Mouse (Mus musculus) mesoderm, embryonic 11.5 days (tissue): ENCODE results near the gene Scgb1b27.
"Not testable (repeated sequence)": the region's sequence is repeated elsewhere in the genome, so short reads cannot be mapped to it uniquely, and the experiment has no call there.

ENCODE experiments used
- DNase-seq: peaks from one replicate; pipeline ENCODE4 v3.0.0-alpha.2; 2012; ENCODE audit warnings: low read depth, low spot score

The Scgb1b27 gene

DNA sequence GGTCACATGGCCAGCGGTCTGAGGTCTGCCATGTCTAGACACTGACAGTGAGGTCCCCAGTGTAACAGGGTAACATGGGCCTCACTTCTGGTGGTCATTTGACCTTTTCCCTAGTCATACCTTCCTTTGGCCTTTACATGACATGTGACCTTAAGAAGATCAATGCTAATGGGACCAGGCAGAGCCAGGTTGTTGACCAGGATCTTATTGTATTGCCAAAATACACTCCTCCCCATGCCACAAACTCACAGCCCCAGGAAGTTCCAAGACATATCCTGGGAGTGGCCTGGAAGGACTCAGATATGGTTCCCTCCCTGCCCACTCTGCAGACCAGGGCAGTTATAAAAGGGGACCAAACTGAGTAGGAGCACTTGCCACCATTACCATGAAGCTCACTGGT is at the start of gene Scgb1b27:
Scgb1b27 (plus strand) TSS at position 301 of the 400 bp plus-strand sequence.
- not testable (repeated sequence) for DNase-seq

DNA sequence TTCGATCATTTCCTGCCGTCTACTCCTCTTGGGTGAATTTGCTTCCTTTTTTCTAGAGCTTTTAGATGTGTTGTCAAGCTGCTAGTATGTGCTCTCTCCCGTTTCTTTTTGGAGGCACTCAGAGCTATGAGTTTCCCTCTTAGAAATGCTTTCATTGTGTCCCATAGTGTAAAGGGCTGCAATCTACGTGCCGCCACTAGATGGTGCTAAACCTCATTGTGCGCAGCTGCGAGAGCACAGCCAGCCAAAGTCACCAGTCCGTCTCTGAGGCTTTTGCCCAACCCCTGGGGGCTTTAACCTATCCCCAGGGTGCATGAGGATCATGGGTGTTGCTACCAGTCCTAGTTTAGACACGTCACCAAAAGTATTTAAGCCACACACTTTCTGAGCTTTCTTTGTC is 39.0 kb upstream of the Scgb1b27 start:
- not testable (repeated sequence) for DNase-seq

DNA sequence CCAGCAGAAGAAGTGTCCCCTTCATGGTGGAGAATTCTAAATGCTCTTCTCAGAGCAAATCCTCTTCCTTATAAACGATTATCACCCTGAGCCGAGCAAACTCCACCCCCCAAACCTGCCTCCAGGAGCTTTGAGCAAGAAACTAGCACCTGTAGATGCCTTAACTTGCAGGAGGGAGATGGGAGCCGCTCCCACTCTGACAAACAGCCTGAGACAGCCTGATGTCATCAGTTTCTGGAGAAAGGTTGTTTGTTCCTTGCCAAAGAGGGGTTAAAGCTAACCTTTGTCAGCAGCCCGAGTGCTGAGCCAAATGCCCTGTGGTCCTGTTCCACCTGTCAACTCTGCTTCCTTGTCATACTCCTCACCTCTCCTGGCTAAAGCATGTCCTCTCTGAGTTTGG is 7.4 kb upstream of the Scgb1b27 start, which contains the start of gene Scgb2b27:
Scgb2b27 (minus strand) TSS at position 101 of the 400 bp plus-strand sequence.
- DNase-seq = no peak

DNA sequence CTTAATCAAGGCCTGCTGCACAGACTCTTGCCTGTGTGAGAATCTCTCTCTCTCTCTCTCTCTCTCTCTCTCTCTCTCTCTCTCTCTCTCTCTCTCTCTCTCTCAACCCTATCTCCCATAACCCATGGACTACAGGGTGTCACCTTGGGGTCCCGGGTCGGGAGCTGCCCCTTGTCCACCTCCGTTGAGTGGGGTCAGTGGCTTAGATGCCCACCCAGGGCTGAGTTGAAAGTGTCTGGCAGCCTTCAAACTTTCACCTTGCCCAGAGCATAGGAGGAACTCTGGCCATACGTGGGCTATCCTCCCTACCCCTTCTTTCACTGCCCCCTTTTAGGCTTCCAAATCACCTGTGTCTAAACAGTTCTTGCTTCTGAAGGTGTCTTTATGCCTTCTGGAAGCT is 4.4 kb downstream of the Scgb1b27 start:
- DNase-seq = no peak

DNA sequence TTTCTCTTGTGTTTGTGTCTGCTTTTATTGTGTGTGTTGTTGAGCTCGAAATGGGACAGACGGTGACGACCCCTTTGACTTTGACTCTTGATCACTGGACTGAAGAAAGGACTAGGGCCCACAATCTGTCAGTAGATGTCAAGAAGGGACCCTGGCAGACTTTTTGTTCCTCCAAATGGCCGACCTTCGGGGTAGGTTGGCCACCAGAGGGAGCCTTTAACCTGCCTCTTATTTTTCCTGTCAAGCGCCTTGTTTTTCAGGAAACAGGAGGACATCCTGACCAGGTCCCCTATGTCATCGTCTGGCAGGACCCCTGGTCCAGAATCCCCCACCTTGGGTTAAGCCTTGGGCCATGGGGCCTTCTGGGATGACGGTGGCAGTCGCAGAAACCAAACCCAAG is 5.9 kb downstream of the Scgb1b27 start:
- DNase-seq = not testable (repeated sequence)

DNA sequence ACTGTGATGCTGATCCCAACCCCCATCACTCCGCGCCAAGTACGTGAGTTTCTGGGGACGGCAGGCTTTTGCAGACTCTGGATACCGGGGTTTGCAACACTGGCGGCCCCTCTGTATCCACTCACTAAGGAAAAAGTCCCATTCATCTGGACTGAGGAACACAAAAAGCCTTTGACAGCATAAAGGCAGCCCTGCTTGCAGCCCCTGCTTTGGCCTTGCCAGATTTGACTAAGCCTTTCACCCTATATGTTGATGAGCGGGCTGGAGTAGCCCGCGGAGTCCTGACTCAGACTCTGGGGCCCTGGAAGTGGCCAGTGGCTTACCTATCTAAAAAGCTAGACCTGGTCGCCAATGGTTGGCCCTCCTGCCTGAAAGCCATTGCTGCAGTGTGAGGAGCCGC is 8.7 kb downstream of the Scgb1b27 start:
- DNase-seq = no peak

DNA sequence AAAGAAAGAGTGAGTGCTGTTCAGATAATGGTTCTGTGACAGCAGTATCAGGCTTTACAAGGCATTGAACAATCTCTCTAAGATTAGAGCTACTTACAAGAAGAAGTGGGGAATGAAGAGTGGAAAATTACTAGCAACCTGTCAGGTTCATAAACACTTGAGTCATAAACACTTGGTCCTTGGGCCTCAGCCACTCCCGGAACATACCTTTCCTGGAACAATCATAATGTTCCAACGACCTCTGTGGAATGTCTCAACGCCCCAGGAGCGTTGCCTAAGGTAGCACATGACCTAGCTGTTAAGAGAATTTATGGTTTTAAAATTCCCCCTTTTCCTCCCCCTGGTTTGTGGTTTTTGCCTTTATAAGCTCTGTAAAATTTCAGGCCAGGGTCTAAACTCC is 13.3 kb downstream of the Scgb1b27 start:
- not testable (repeated sequence) for DNase-seq

DNA sequence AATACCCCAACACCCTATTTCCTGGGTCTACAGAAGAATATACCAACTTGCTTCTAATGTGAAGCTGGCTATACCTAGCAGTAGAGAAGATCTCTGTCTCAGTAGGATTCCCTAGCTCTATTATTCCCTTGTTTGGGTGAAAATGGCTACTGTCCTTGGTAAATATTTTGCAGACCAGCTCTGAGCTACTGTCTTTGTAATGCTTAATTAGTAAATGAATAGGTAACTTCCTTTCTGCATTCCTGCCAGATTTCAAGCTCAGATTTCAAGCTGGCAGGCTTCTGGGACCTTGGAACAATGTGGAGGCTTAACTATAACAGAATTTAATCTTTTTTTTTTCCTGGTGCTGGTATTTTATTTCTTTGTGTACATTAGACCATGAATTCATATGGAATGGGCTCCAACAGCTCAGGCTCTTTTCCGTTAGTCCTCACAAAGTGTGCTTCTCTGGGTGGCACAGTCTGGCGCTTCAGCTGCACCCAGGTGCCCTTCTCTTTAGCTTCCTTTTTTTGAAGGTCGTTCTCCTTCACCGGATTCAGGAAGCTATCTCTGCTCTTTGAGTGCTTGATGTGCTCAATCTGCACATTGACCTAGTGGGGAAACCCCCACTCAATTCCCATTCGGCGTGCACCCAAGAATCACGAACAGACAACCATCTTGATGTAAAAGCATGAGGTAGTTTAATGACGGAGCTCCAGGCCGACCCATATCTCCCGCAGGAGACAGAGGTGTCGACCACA is 15.0 kb downstream of the Scgb1b27 start:
- not testable (repeated sequence) for DNase-seq

- not testable (repeated sequence) for DNase-seq
Measured at GRCm38 (mm10) chr7:34068132-34068531, 46.8 kb downstream of the Scgb1b27 start.
